Mouse (Mus musculus): ENCODE measurements around the gene Bloc1s1. TPM values are rescaled to one million over a fixed set of nuclear protein-coding genes. Genes with fewer than 3 reads are reported as not detected.

Bloc1s1 gene
- polyA plus RNA-seq, 1 experiment from 2014 or later: 199 TPM

DNA sequence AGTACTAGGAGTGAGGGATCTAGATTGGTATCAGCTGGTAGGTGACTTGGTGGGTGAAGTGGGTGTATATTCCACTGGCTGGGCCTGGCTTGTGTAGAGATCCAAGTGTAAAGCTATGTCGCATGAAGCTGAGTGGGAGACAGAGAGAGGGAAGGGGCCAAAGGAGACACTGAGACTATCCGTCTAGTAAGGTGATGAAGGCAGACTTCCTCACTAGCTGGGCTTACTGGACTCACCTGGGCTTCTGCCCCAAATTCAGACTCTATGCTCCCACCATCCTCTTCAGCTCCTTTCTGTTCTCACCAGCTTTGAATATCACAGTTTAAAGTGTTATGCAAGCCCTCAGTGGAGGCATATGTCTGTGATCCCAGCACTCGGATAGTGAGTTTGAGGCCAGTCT, 7.2 kb downstream of the Bloc1s1 start:
- Histone ChIP-seq H3K4me3 (no peak overlapping the region), H3K27me3 (replicated peaks) (no peaks in the 10 kb centered on the region), H3K27ac (replicated peaks) (no peak overlapping the region), H3K4me2 (no peak overlapping the region), H3K9ac (no peak overlapping the region), H3K4me1 (peaks cover 47% of the 10 kb centered on the region), H3K9me3 (no peaks in the 10 kb centered on the region), H3K36me3 (peaks cover 71% of the 10 kb centered on the region)
- no peak for ATAC-seq (ENCODE audit: extremely low read depth, insufficient number of reproducible peaks, low FRiP score, low TSS enrichment)
- 75% methylated on average over 3 of the region's 3 CpGs for WGBS

DNA sequence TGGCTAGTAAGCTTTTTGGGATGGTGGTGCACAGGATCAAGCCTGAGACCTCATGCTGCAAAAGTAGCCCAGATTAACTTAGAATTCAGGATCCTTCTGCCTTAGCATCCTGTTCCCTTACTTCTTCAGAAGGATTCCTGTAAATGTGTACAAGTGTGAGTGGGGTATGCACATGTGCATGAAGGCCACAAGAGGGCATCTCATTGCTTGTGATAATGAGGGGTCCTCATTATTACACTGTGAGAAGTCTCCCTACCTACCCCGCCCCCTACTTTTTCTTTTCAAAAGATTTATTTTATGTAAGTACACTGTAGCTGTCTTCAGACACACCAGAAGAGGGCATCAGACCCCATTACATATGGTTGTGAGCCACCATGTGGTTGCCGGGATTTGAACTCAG, 8.3 kb downstream of the Bloc1s1 start:
- ATAC-seq (ENCODE audit: extremely low read depth, insufficient number of reproducible peaks, low FRiP score, low TSS enrichment): no peak

GRCm38 (mm10) chr10:128913696-128914095, 10.1 kb downstream of the Bloc1s1 start:
- no peak for ATAC-seq (ENCODE audit: extremely low read depth, insufficient number of reproducible peaks, low FRiP score, low TSS enrichment)
- H3K9me3 ChIP-seq: no peaks in the 10 kb centered on the region
- H3K4me1 ChIP-seq: peaks cover 41% of the 10 kb centered on the region
- H3K4me3 ChIP-seq: no peak overlapping the region
- WGBS: 84% methylated on average over 12 of the region's 12 CpGs
- peaks cover 70% of the 10 kb centered on the region for H3K36me3 ChIP-seq
- no peak overlapping the region for H3K27ac ChIP-seq (replicated peaks)
- no peaks in the 10 kb centered on the region for H3K27me3 ChIP-seq (replicated peaks)
- no peak overlapping the region for H3K4me2 ChIP-seq
- H3K9ac ChIP-seq: peak overlapping the region; percentile 28; the same call in 1 of the 2 replicates

More for the DNA sequence above, 8.3 kb downstream of the Bloc1s1 start:
- Histone ChIP-seq H3K27me3 (replicated peaks) (no peaks in the 10 kb centered on the region), H3K4me1 (peaks cover 47% of the 10 kb centered on the region), H3K4me2 (no peak overlapping the region), H3K36me3 (peaks cover 78% of the 10 kb centered on the region), H3K9ac (no peak overlapping the region), H3K9me3 (no peaks in the 10 kb centered on the region), H3K4me3 (no peak overlapping the region), H3K27ac (replicated peaks) (no peak overlapping the region)
- 73% methylated on average over 2 of the region's 2 CpGs for WGBS

GRCm38 (mm10) chr10:128913219-128913618, 10.6 kb downstream of the Bloc1s1 start:
- ATAC-seq (ENCODE audit: extremely low read depth, insufficient number of reproducible peaks, low FRiP score, low TSS enrichment): no peak
- Histone ChIP-seq H3K4me2 (no peak overlapping the region), H3K27me3 (replicated peaks) (no peaks in the 10 kb centered on the region), H3K9ac (no peak overlapping the region), H3K4me1 (peaks cover 38% of the 10 kb centered on the region), H3K36me3 (peaks cover 67% of the 10 kb centered on the region), H3K27ac (replicated peaks) (peak overlapping the region; percentile 41; the same call in 1 of the 2 replicates), H3K4me3 (no peak overlapping the region), H3K9me3 (no peaks in the 10 kb centered on the region)
- 11% methylated on average over 5 of the region's 5 CpGs for WGBS

GRCm38 (mm10) chr10:128912791-128913190, 11.0 kb downstream of the Bloc1s1 start:
- Histone ChIP-seq H3K9ac (no peak overlapping the region), H3K27me3 (replicated peaks) (no peaks in the 10 kb centered on the region), H3K4me3 (no peak overlapping the region), H3K4me1 (peaks cover 38% of the 10 kb centered on the region), H3K36me3 (peaks cover 63% of the 10 kb centered on the region), H3K27ac (replicated peaks) (peak overlapping the region; percentile 41; the same call in 1 of the 2 replicates), H3K4me2 (no peak overlapping the region), H3K9me3 (no peaks in the 10 kb centered on the region)
- WGBS: 65% methylated on average over 4 of the region's 4 CpGs
- no peak for ATAC-seq (ENCODE audit: extremely low read depth, insufficient number of reproducible peaks, low FRiP score, low TSS enrichment)

DNA sequence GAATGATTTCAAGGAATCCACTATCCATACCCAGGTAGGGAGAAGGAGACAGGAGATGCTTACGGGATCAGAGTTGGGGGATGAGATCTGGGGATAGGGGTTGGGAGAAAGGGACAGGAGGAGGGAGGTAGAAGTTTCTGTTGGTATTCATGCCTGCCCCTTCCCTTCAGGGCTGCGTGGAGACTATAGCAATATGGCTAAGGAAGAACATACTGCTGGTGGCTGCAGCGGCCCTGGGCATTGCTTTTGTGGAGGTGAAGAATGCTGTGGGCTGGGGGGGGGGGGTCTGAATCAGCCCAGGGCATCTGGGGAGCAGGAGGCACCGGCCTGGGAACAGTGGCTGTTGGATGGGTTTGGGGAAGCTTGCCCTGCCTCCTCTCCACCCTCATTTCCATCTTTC, 11.6 kb downstream of the Bloc1s1 start:
- peaks cover 38% of the 10 kb centered on the region for H3K4me1 ChIP-seq
- no peak for ATAC-seq (ENCODE audit: extremely low read depth, insufficient number of reproducible peaks, low FRiP score, low TSS enrichment)
- no peaks in the 10 kb centered on the region for H3K27me3 ChIP-seq (replicated peaks)

DNA sequence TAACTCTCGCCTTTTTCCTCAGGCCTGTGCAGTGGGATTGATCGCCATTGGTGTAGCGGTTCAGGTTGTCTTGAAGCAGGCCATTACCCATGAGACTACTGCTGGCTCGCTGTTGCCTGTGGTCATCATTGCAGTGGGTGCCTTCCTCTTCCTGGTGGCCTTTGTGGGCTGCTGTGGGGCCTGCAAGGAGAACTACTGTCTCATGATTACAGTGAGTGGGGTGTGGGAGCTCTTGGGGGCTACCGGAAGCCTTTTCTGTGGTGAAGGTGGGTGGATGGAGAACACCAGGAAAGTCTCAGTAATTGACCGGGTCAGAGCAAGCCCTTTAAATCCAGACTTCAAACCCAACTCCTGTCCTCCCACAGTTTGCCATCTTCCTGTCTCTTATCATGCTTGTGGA, 12.4 kb downstream of the Bloc1s1 start:
- H3K4me3 ChIP-seq: peak overlapping the region; percentile 95
- ATAC-seq (ENCODE audit: extremely low read depth, insufficient number of reproducible peaks, low FRiP score, low TSS enrichment): no peak

More for the DNA sequence above, 11.6 kb downstream of the Bloc1s1 start:
- peak overlapping the region; percentile 1 for H3K9ac ChIP-seq
- H3K9me3 ChIP-seq: no peaks in the 10 kb centered on the region
- no peak overlapping the region for H3K4me2 ChIP-seq
- 80% methylated on average over 4 of the region's 4 CpGs for WGBS
- peaks cover 58% of the 10 kb centered on the region for H3K36me3 ChIP-seq
- no peak overlapping the region for H3K4me3 ChIP-seq
- H3K27ac ChIP-seq (replicated peaks): no peak overlapping the region

GRCm38 (mm10) chr10:128910066-128910841, 13.6 kb downstream of the Bloc1s1 start:
- peak; percentile 4; the same call in 1 of the 2 replicates for ATAC-seq (ENCODE audit: extremely low read depth, insufficient number of reproducible peaks, low FRiP score, low TSS enrichment)
- peak overlapping the region; percentile 95 for H3K4me3 ChIP-seq
- peak overlapping the region; percentile 94 for H3K27ac ChIP-seq (replicated peaks)
- peaks cover 38% of the 10 kb centered on the region for H3K4me1 ChIP-seq
- no peaks in the 10 kb centered on the region for H3K9me3 ChIP-seq
- H3K36me3 ChIP-seq: peaks cover 40% of the 10 kb centered on the region
- under 1% methylated on average over 64 of the region's 66 CpGs for WGBS
- H3K9ac ChIP-seq: peak overlapping the region; percentile 99
- H3K27me3 ChIP-seq (replicated peaks): no peaks in the 10 kb centered on the region
- H3K4me2 ChIP-seq: peak overlapping the region; percentile 79

More for the DNA sequence above, 12.4 kb downstream of the Bloc1s1 start:
- Histone ChIP-seq H3K9me3 (no peaks in the 10 kb centered on the region), H3K9ac (peak overlapping the region; percentile 99), H3K27me3 (replicated peaks) (no peaks in the 10 kb centered on the region), H3K4me1 (peaks cover 38% of the 10 kb centered on the region), H3K27ac (replicated peaks) (peak overlapping the region; percentile 39; the same call in 1 of the 2 replicates), H3K4me2 (peak overlapping the region; percentile 79), H3K36me3 (peaks cover 49% of the 10 kb centered on the region)
- 86% methylated on average over 6 of the region's 6 CpGs for WGBS

DNA sequence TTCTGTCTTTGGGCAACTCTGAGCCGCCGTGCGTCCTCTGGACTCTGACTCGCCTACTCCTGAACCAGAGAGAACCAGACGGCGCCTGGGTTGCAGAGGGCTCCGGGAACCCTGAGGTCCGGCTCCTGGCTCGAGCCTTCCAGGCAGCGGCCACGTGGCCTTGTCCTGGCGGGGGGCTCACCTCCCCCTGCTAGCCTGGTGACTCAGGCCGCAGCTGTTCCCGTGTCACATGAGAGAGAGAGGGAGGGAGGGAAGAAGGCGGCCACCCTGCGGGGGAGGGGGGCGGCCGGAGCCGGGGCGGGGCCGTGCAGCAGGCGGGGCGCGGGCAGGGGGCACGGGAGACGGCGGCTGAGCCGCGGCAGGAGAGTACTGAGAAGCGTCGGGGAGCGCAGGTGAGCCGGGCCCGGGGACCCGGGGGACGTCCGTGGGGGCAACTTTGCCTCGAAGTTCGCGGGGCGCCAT, 14.2 kb downstream of the Bloc1s1 start:
- peak; percentile 73 for ATAC-seq (ENCODE audit: extremely low read depth, insufficient number of reproducible peaks, low FRiP score, low TSS enrichment)
- peak overlapping the region; percentile 94 for H3K27ac ChIP-seq (replicated peaks)
- H3K9ac ChIP-seq: peak overlapping the region; percentile 99
- peaks cover 38% of the 10 kb centered on the region for H3K4me1 ChIP-seq
- no peaks in the 10 kb centered on the region for H3K9me3 ChIP-seq
- peak overlapping the region; percentile 95 for H3K4me3 ChIP-seq
- H3K36me3 ChIP-seq: peaks cover 34% of the 10 kb centered on the region
- whole genome bisulfite sequencing: 1% methylated on average over 39 of the region's 41 CpGs
- H3K27me3 ChIP-seq (replicated peaks): no peaks in the 10 kb centered on the region
- peak overlapping the region; percentile 79 for H3K4me2 ChIP-seq

- Histone ChIP-seq H3K36me3 (peaks cover 27% of the 10 kb centered on the region), H3K27ac (replicated peaks) (peak overlapping the region; percentile 94), H3K4me2 (peak overlapping the region; percentile 79), H3K27me3 (replicated peaks) (no peaks in the 10 kb centered on the region), H3K4me1 (peaks cover 38% of the 10 kb centered on the region), H3K9me3 (no peaks in the 10 kb centered on the region), H3K9ac (peak overlapping the region; percentile 99), H3K4me3 (peak overlapping the region; percentile 95)
- 61% methylated on average over 13 of the region's 13 CpGs for WGBS
- no peak for ATAC-seq (ENCODE audit: extremely low read depth, insufficient number of reproducible peaks, low FRiP score, low TSS enrichment)
Observed at GRCm38 (mm10) chr10:128908778-128909448, 14.9 kb downstream of the Bloc1s1 start.

DNA sequence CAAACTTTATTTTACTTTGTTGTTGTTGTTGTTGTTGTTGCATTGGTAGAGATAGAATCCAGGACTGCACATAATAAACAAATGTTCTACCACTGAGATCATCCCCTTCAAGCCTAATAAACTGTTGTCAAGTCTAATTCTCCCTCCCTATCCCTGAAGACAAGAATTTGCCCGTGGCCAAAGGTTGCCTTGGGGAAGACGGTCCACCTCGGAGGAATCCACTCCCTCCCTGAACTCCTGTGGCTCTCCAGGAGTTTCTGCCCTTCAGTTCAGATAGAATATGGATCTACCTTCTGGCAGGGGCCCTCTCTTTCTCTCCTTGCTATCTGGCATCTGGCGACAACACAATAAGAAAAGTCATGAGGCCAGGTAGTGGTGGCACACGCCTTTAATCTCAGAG, 19.0 kb downstream of the Bloc1s1 start:
- 69% methylated on average over 5 of the region's 5 CpGs for WGBS
- H3K9ac ChIP-seq: no peak overlapping the region

More for the DNA sequence above, 19.0 kb downstream of the Bloc1s1 start:
- H3K9me3 ChIP-seq: no peaks in the 10 kb centered on the region
- peaks cover 8% of the 10 kb centered on the region for H3K4me1 ChIP-seq
- H3K27ac ChIP-seq (replicated peaks): no peak overlapping the region
- ATAC-seq (ENCODE audit: extremely low read depth, insufficient number of reproducible peaks, low FRiP score, low TSS enrichment): no peak
- H3K4me2 ChIP-seq: no peak overlapping the region
- no peak overlapping the region for H3K4me3 ChIP-seq
- no peaks in the 10 kb centered on the region for H3K27me3 ChIP-seq (replicated peaks)
- H3K36me3 ChIP-seq: no peaks in the 10 kb centered on the region

Measured in heart, embryonic 13.5 days (tissue).